Mouse (Mus musculus) olfactory bulb, adult 2 months (tissue): ENCODE measurements around the gene Sash1.

ENCODE experiments used
- CTCF ChIP-seq: fragments of 200-500 bp; IDR thresholded peaks from 2 replicates; pipeline ENCODE4 v1.5.1; 2012; ENCODE audit warnings: low read depth, mild to moderate bottlenecking, low read length, moderate library complexity; ENCODE audit not compliant: insufficient read depth
- POLR2A ChIP-seq: fragments of 200-500 bp; IDR thresholded peaks from 2 replicates; pipeline ENCODE4 v1.6.1; 2012; ENCODE audit warnings: mild to moderate bottlenecking, low read depth, low read length, moderate library complexity; ENCODE audit not compliant: insufficient read depth

DNA sequence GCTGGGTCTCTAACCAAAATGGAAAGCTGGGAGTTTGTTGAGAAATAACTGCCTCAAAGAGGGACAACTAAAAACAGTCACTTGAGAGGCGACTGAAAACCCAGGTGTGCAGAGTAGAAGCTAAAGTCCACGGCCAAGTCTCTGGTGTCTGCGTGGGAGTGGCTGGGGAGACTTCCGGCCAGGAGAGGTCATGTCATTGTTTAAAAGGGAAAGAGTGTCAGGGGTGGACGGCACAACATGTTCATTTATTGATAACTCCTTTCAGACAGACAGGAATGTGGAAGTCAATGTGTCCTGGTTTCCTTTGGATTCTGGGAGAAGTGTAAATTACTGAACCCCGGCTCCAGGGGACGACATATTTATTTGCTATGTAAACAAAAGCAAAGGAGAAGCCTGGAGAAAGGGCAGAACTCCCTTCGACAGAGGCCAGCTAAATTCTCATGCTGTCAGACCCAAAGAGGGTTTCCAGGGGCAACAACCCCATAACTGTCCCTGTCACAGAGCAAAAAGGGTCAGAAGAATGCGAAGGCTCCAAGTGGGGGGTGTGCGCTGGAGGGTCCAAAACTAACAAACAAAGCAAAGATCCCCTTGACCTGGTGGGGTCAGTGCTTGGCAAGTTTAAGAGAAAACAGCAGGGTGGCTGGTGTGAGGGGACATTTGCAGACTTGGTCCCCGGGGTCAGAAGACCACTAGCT, 100.3 kb downstream of the Sash1 start:
- no peak for TF ChIP-seq CTCF
- TF ChIP-seq POLR2A, result no peak
